Mouse (Mus musculus): ENCODE measurements around the gene Lgmn. TPM values are rescaled to one million over a fixed set of nuclear protein-coding genes. Genes with fewer than 3 reads are reported as not detected.

Lgmn gene
- total RNA-seq, 1 experiment from 2014 or later: 136 TPM

GRCm38 (mm10) chr12:102345031-102345815 lies 94.4 kb downstream of the Lgmn start:
- no peak for DNase-seq

Other genes starting within 250 kb of the Lgmn start
- gene Rin3, start 156.8 kb downstream of the Lgmn start, total RNA-seq (2021): 12.4 and 13.3 TPM in 2 replicates
- gene Golga5, start 29.3 kb upstream of the Lgmn start, total RNA-seq (2021): 44.1 and 51.4 TPM in 2 replicates
- 1,604 and 1,988 TPM in 2 replicates for gene Chga, start 115.2 kb upstream of the Lgmn start, total RNA-seq (2021)